Mouse (Mus musculus): Measurements from ENCODE around the gene Asgr1.
"Not testable (repeated sequence)": the region's sequence is repeated elsewhere in the genome, so short reads cannot be mapped to it uniquely, and the experiment has no call there.

Gene Asgr1

DNA sequence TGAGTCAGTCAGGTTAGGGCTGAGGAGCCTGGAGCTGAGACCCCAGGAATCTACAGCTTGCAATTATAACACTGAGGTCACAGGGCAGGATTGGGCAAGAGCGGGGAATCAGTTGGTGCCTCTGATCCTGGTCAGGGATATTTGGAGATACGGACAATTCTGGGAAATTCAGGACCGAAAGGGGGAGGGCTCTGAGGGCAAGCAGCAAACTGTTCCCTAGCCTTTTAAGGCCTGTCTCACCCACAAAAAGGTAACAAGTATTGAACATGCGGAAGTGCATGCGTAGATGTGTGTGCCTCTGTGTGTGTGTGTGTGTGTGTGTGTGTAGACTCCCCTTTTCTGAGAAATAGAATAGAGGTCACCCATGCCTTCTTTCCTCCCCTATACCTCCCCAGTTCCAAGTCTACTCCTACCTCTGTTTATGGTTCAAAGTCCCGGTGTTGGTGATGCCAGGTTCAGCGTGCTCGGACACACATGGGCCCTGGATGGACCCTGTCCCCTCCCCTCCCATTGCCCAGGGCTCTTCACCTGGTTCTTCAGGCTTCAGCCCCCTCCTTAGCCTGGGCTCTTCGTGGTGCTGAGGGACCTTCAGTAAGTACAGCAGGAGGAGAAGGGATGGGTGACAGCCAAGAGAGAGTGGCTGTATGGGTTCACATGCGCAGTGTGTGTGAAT, at the start of gene Asgr1:
TSS of gene Asgr1 (plus strand) at position 188 of the 673 bp plus-strand sequence.
- no peak for DNase-seq (ENCODE audit: inconsistent age in 2 of 2, low spot score in 1 of 2)

DNA sequence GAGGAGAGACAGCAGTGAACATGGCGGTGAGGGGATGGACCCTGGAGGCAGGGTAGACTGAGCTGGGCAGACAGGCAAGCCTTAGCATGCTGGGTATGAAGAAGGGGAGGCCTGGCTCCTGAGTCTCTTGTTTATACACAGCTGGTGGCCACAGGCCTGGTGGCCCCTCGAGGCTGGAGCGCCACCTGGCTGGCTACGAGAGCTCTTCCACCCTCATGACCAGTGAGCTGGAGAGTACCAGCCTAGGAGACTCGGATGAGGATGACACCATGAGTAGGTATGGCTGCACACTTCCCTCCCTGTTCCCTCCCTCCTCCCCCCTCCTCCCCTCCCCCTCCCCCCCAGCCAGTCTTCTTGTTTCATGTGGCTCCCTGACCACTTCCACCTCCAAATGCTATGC, 48.4 kb upstream of the Asgr1 start:
- no peak for DNase-seq (ENCODE audit: inconsistent age in 2 of 2, low spot score in 1 of 2)

DNA sequence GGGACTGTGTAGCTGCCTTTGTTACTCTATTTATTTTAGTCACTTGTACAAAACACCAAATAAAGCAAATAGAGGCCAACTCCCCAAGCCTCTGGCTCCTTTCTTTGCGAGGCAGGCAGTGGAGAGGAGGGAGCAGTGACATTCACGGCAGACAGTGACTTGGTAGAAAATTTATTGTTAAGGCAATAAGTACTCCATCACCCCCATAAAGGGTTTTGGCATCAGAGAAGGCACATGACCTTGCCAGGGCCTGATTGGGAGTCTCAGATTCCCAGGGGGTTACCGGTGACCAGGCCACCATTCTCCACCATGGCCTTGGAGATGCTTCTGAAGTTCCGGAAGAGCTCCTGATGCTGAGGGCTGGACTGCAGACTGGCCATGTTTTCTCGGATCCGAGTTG, 43.9 kb upstream of the Asgr1 start:
- DNase-seq (ENCODE audit: inconsistent age in 2 of 2, low spot score in 1 of 2) = peak in 1 of 2 experiments; percentile 62

DNA sequence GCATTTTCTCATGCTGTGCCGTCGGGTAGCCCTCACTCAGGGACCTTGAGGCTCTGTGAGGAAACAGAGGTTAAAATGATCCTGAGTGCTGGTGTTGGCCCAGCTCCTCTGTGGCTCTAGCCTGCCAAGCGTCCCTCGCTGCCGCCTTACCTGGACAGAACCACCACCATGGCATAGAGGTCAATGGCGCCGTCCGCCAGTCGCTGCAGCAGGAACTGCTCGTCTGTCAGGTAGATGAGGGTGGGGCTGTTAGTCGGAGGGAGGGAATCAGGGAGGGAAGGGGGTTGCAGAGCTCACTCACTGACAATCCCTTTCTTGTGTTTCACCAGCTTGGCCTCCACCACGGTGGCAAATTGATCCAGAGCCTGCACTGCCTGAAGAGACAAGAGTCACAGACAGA, 43.3 kb upstream of the Asgr1 start:
- no peak for DNase-seq (ENCODE audit: inconsistent age in 2 of 2, low spot score in 1 of 2)

DNA sequence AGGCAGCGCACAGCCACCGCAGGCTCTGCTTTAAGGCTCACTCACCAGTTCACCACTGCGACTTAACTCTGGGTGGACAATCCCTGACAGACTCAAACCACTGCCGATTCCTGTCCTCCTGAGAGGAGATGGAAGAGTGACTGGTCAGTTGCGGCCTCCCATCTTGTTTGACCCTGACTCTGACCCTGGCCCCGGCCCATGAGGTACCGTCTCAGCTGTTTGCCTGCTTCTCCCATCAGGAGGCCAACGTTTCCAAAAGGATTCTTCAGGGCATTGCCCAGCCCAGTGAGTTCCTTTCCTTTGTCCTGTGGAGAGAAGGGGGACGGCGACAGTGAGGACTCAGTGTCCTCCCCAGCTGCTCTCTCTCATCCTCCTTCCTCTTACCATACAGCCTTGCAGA, 42.9 kb upstream of the Asgr1 start:
- DNase-seq (ENCODE audit: inconsistent age in 2 of 2, low spot score in 1 of 2) = peak in 1 of 2 experiments; percentile 62

DNA sequence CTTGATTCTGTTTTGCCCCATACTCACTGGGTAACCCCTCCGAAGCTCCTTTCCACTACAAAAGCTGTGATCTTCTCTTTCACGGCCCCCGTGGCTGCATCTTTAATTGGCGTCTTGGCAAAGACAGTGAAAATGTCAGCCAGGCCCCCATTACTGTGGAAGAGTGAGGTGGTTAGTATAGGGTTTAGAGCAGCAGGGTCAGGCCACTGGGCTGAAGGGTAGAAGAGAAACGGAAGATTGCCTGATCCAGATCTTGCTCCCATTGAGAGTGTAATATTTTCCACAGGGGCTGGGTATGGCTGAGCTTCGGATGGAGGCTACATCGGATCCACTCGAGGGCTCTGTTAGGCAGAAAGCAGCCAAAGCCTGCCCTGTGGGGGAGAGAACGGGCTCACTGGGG, 41.0 kb upstream of the Asgr1 start:
- DNase-seq (ENCODE audit: inconsistent age in 2 of 2, low spot score in 1 of 2) = no peak

DNA sequence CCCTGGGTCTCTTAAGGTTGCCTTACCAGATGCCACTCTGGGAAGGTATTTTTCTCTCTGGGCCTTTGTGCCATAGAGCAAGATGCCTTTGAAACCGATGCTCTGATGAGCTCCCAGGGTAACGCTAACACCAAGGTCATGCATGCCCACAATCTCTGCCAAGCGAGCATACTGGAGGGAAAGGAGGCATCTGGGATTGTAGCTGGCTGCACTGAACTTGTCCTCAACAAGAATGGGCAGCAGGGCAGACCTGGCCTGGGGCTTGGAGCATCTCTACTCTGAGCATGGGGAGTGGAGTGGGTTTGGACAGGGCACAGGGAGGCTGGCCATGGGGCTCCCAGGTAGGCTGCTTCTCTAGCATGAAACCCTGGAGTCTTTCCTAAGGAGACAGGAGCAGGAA, 40.5 kb upstream of the Asgr1 start:
- peak in 1 of 2 experiments; percentile 66 for DNase-seq (ENCODE audit: inconsistent age in 2 of 2, low spot score in 1 of 2)

DNA sequence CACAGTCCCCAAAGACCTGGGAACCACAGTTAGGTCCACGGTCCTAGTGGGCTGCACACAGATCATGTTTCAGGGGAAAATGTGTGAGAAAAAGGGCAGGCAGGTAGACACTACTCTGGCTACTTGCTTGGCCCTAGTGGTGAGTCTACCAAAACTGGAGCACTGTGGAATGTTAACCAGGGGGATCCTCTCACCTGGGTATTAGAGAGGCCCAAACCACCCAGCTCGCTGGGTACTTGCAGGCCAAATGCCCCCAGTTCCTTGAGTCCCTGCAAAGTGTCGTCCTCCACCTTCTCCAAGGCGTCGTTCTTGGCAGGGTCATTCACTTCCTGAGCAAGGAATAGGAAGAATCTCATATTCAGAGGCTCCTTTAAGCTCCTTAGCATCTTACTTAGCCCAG, 39.8 kb upstream of the Asgr1 start:
- DNase-seq (ENCODE audit: inconsistent age in 2 of 2, low spot score in 1 of 2) = no peak

DNA sequence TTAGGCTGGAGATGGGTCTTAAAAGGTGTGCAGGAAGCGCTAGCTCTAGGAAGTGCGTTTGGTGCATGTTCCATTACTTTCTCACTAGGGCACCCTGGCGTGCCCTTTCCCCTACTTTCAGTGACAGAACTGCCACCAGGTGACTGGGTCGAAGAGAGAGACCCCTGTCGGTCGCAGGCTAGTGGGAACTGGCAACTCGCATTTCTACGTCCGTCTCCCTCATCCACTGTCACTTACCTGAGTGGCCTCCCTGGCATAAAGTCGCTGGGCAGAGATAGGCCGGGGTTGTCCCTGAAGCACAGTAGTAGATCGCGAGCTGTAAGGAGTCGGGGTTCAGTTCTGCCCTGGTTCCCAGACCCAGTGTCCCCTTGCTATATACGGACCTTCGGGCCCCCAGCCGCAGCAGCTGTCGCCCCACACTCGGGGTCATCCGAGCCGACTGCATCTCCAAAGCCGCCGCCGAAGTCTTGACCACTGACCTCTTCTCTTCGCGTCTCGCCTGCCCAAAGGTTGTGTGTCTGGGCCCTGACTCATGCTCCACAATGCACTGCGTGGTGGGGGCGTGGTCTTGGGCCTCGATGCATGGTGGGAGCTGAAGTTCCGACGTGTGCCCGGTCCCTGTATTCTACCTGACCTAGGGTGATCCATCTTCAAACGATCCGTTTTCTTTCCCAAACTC, 38.9 kb upstream of the Asgr1 start, which contains the start of gene Acadvl:
TSS of gene Acadvl (minus strand) at position 532 of the 679 bp plus-strand sequence.
- DNase-seq (ENCODE audit: inconsistent age in 2 of 2, low spot score in 1 of 2) = peak; percentile 93 to 97

DNA sequence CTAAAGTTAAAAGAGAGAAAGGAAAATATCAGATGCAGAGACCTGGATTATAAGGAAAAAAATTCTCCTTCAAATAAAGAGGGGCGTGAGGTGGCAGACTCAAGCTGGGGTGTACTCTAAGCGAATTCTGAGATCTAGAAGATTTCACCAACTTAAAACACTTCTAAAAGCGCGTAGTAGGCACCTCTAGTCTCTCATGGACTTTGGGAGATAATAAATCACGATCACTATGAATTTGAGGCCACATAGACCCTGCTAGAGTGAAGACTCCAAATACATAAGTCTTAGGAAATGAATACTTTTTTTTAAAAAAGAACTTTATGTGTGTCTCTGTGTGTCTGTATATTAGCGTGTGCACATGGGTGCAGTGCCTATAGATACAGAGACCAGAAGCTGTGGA, 38.2 kb upstream of the Asgr1 start:
- DNase-seq (ENCODE audit: inconsistent age in 2 of 2, low spot score in 1 of 2) = no peak

DNA sequence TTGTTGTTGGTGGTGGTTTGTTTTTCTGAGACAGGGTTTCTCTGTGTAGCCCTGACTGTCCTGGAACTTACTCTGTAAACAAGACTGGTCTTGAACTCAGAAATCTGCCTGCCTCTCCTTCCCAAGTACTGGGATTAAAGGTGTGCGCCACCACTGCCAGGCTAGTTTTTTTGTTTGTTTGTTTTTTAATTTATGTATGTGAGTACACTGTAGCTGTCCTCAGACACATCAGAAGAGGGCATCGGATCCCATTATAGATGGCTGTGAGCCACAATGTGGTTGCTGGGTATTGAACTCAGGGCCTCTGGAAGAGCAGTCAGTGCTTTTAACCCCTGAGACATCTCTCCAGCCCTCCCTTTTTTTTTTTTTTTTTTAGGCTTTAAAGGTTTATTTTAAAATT, 37.7 kb upstream of the Asgr1 start:
- not testable (repeated sequence) for DNase-seq (ENCODE audit: inconsistent age in 2 of 2, low spot score in 1 of 2)

DNA sequence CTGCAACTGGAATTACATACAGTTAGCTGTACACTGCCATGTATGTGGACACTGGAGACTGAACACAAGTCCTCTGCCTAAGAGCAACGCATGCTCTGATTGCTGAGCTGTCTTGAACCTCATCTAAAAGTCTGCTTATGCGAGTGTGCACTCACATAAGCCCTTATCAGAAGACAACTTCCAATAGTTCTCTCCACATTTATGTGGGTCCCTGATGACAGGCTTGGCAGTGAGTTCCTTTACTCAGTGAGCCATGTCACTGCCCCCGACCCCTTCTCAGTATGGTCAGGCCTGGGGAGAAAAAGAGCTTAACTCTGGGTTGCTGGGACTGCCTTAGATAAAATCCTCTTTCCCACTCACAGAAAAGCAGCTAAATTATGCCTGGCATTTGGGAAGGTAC, 37.2 kb upstream of the Asgr1 start, which contains the start of gene Dlg4:
TSS of gene Dlg4 (plus strand) at position 274 of the 400 bp plus-strand sequence.
- DNase-seq (ENCODE audit: inconsistent age in 2 of 2, low spot score in 1 of 2) = no peak

DNA sequence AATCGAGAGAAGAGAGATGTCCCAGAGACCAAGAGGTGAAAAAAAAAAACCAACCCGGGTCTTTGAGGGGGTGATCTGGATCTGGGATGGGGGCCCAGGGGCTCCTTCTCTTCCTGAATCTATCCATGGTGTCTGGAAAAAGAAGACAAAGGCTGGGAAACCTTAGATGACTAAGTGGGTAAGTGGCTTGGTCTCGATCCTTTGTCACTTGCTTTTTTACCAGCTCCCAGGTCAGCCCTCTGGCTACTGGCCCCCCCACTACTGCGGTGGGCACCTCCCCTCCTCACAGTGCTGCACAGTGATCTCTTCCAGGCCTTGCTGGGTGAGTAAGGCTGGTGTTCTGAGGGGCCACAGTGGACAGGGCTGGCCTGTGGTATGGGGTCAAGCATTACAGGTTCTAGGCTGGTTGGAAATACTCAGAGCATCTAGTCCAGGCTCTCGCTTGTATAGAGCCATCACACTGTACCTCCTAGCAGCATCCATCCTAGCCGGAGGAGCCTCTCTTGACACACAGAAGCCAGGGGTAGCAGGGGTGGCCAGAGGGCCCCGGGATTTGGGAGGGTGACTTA, 36.6 kb upstream of the Asgr1 start:
- no peak for DNase-seq (ENCODE audit: inconsistent age in 2 of 2, low spot score in 1 of 2)

DNA sequence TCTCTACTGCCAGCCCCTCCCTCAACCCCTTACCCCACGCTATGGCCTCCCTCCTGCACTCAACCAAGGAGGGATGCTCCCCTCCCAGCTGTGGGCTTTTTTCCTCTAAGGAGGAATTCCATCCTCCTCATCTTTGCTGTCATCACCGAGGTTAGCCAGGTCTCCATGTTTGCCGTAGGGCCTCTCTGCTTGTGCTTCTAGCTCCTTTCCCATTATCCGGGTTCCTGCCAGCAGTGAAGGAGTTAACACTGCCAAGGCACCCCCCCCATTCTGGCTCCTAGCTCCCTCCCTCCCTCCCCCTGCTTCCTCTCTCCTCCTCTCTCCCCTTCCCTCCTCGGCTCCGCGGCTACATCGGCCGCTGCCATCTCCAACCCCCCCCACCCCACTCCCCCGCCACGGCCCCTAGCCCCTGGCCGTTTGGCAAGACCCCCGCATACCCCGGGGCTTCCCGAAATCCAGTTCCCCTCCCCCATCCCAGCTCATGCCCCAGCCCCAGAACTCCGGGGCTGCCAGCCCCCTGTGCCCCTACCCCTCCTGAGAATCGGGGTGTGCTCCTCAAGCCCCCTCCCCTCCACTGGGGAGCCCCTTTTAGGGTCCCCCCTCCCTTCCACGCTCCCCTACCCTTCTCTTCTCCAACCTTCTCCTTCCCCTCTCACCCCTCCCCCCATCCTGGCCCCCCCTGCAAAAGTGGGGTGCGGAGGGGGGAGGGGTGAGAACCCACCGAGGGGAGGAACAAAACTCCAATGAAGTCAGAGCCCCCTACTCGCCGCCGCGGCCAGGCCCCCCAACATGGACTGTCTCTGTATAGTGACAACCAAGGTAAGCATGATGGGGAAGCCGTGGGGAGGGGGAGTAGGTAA, 35.5 kb upstream of the Asgr1 start:
- DNase-seq (ENCODE audit: inconsistent age in 2 of 2, low spot score in 1 of 2) = peak; percentile 58 to 78

DNA sequence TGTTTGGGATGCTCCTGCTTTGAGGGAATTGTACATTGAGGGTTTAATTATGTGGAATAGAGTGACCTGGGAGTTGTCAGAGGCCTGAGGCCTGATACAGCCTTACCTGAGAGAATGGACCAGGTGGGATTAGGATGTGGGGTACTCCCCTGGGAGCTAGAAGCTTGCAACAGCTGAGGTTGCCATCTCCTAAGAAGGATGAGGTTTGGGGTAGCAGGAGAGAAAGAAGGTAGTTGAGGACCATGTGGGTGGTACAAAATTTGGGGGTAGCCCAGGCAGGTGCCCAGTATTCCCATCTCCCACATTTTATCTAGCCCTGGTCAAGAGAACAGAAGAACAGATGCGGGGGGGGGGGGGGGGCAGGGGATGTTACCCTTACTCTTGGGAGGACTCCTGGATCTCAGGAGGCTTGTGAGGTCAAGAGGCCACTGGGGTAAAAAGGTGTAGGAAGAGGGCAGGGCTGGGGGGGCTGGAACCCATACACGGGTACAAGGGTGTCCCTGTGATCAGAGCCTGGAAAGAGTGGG, 34.3 kb upstream of the Asgr1 start:
- DNase-seq (ENCODE audit: inconsistent age in 2 of 2, low spot score in 1 of 2) = no peak

DNA sequence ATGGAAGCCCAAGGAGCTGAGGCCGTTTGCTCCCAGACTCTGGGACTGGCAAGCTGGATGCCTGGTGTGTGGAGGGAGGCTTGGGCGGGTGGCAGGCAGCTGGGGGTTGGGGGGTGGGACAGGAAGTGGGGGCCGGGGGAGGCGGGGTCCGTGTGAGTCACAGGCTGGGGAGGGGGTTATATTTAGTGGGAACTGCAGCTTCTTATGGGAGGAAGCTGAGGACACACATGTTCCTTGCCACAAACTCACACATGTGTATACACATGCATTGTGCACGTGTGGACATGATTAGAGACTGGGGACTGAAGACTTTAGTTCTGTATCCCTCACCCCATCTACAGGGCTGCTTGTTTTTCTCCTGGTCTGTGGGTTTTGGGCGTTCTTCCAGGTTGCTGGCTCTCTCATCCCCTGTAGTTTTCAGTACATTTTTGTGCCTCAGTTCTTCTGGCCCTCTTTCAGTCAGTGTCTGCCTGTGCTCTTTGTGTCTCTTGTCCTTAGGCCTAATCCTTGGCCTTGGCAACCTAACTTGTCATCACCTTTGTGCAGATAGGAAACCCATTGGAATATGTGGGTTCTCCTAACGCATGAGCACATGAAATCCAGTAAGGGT, 33.8 kb upstream of the Asgr1 start:
- peak in 1 of 2 experiments; percentile 60 for DNase-seq (ENCODE audit: inconsistent age in 2 of 2, low spot score in 1 of 2)

DNA sequence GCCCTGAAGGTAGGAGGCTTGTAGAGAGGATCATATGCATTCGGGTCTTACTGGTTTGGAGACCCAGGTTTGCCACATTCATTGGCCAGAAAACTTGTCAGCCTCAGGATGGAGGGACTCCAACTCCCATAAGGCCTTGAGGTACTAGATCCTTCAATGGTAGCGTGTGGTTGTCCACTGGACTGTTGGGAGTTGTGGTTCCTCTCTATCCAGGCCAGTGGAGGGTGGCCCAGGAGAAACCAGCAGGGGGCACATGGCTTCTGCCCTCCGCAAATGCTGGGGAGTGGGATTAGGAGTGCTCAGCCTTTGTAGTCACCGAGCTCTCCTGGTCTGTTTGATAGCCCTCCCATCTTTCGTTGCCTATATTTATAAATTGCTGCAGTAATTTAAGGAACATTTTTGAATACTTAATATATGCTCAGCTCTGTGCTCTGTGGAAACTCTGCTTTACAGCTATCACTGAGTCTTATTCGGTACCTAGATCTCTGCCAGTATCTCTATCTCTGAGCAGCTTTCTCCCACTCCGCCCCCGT, 33.1 kb upstream of the Asgr1 start:
- DNase-seq (ENCODE audit: inconsistent age in 2 of 2, low spot score in 1 of 2) = peak; percentile 81 to 92

DNA sequence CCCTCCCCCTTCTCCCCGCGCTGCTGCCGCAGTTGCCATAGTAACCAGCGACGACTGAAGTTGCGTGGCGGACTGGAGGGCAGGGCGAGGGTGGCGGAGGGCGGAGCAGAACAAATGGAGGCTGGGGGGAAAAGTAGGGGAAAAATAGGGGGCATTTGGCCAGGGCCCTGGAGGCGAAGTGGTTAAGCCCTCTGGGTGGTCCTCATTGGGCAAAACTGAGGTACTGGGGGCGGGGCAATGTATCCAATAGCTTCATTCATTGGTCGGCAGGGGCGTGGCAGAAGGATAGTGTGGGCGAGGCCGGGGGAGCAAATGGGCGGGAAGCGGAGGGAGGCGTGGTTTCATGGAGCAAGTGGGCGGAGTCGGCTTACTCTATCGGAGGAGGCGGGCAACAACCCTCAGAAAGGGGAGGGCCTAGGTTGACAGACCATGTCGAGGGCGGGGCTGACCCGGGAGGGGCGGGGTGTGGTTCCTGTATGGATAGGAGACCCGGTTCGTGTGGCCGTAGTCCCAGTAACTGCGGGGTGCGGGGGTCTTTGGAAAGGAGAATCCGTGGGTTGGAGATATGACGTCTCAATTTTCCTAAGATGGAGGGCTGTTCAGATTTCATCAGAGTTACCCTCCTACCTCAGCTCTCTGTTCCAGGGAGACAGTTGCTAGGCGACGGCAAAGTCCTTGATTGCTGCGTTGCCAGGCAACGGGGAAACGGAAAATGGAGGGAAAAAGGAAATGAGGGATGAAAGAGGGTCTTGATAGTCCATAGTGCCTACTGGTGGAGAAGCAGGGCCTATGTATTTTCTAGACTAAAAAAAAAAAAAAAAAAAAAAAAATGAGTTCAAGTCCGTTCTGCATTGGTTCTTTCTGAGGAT, 32.4 kb upstream of the Asgr1 start:
- DNase-seq (ENCODE audit: inconsistent age in 2 of 2, low spot score in 1 of 2) = peak; percentile 99

DNA sequence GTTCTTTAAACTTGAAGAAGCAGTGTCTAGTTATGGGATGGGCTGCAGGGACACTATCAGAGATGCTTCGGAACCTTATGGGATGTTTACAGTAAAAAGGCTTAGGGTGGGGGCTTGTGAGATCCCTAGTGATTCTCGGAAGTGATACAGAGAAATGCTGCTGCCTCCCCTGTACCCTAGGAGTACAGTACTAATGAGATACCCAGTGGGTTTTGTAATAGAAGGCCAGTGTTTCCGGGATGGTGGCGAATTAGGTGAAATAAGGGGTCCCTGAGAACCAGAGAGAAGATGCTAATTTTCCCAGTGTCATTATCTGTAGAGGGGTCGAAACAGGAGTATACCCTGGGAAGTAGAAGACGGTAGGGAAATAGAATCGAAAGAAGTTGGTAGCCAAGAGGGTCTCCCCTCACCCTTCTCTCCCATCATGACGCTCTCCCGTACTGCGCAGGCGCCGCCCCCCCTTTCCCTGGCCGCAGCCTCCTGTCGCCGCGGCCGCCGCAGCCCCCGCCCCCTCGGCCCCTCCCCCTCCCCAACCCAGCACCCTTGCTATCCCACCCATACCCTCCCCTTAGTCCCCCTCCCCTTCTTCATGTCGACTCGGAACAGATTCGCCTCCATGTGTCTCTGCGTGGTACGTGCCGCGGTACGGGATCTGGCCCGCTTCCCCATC, 30.3 kb upstream of the Asgr1 start:
- DNase-seq (ENCODE audit: inconsistent age in 2 of 2, low spot score in 1 of 2) = no peak
